Mouse (Mus musculus) retina, postnatal 7 days (tissue): Measurements from ENCODE around the gene A530016L24Rik.

Experiments
- DNase-seq: peaks from one replicate; pipeline ENCODE4 v3.0.0-alpha.2; 2012; ENCODE audit warnings: low read depth, low spot score

Gene A530016L24Rik

DNA sequence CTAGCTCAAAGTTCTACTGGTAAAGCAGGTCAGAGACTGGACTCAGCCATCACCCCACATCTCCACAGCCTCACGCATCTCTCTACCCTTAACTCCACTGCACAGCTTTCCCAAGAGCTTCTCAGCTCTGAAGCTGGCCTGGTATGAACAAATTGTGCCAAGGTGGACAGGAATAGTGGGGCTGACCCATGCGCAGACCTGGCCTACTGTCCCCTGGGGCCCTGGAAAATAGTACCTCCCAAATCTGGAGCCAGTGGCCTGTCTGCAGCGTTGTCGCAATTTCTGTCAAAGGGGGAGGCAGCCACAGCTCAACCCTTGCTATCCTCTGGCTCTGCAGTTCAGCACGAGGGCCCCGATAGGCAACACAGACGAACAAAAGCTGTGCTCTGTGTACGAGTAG, at the start of gene A530016L24Rik:
Gene A530016L24Rik, plus strand, starts transcription at position 315 of the 400 bp plus-strand sequence.
- no peak for DNase-seq

- no peak for DNase-seq
Measured at GRCm38 (mm10) chr12:112439993-112440392, 49.3 kb upstream of the A530016L24Rik start.

DNA sequence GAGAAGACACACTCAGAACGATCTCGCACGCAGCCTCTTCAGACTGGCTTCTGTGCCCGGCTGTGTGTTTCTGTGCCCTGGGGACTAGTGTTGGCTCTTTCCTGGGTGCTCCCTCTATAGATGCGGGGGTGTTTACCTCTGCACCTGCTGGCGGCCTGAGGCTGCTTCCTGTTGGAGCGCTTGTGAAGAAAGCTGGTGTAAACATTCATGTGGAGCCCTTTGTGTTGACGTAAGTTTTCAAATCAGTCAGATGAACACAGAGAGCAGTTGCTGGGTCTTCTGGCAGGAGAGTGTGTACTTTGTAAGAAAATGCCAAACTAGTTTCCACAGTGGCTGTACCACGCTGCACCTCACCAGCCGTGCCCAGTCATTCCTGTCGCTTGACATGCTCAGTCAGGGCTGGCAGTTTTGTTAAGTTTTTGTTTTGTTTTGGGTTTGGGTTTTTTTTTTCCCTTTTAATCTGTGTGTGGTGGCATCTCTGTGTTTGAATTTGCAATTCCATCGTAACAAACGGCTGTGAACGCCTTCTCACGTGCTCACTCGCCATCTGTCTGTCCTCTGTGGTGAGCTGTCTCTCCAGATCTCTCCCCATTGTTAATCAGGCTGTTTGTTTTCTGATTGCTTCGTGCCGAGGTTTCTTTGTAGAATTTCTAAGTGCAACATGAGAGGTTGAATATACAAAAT, 40.0 kb upstream of the A530016L24Rik start:
- DNase-seq, result no peak

- no peak for DNase-seq
Measured at GRCm38 (mm10) chr12:112449828-112450180, 39.4 kb upstream of the A530016L24Rik start.

DNA sequence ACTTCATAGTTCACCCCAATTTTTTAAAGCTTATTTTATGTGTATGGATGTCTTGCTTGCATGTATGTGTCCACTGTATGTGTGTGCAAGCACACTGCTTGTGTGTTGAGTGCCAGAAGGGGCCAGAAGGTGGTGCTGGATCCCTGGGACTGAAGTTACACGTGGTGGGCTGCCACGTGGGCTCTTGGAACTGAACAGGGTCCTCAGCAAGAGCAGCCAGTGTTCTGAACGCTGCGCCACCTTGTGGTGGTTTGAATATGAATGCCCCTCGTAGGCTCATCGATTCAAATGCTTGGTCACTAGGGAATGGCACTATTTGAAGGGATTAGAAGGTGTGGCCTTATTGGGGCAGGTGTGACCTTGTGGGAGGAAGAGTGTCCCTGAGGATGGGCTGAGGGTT, 38.4 kb upstream of the A530016L24Rik start:
- DNase-seq, result peak; percentile 61

DNA sequence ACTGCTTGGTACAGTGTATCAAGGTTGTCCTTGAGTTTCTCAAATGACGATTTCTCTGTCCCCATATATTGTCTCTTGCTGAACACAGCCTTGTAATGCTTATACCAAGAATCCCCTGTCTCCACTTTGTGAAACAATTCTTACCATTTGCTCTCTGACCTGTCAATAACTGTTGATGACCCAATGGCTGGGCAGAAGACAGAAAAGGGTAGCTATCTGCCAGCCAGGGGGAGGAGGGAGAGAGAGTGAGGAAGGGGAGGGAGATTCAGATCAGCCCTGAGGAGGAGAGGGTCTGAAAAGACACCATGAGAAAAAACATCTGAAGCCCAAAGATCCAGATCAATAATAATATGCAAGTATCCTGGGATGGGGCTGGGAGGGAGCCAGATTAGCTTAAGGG, 37.9 kb upstream of the A530016L24Rik start:
- no peak for DNase-seq

GRCm38 (mm10) chr12:112451826-112452225, 37.4 kb upstream of the A530016L24Rik start:
- no peak for DNase-seq

DNA sequence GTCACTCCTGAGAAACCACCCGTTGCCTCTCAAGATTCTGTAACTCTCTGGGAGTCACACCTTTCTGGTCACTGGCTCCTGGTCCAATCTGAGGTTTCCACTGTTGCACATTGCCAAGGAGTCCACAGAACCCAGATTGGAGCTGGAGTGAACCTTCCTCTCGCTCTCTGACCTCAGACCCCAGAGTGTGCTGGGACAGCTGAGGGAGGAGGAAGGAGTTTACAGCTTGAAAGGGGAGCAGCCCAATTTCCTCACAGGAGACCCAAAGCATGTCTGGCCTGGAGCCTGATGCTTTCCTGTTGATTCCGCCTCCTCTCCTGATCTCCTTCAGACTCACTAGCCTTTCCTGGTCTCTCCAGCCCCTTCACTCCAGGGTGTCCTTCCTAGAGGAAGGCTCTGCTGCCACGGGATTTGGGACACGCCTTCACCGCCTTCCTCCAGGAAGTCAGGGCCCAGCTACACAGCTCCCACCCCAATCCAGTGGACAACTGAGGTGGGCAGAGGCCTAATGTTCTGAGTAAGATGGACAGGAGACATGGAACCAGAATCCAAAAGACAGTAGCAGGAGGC, 33.0 kb upstream of the A530016L24Rik start:
- no peak for DNase-seq

DNA sequence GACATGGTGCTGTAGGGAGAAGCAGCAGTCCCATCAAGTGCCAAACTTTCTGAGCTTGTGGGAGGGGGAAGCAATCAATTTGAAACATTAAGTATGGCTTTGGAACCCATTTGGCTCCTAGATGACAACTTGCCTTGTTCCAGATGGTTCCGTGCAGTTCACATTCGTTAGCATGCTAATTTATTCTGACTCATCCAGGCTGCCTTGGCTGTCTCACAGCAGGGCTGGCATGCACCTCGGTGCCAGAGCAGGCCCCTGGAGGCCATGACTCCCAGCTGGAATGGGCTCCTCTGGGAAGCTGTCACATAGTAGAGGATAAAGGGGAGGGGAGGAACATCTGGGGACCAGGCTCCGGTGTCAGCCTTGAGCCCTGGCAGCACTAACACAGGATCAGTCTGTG, 31.4 kb upstream of the A530016L24Rik start:
- DNase-seq, result no peak

GRCm38 (mm10) chr12:112462423-112462822, 26.8 kb upstream of the A530016L24Rik start:
- DNase-seq, result no peak

DNA sequence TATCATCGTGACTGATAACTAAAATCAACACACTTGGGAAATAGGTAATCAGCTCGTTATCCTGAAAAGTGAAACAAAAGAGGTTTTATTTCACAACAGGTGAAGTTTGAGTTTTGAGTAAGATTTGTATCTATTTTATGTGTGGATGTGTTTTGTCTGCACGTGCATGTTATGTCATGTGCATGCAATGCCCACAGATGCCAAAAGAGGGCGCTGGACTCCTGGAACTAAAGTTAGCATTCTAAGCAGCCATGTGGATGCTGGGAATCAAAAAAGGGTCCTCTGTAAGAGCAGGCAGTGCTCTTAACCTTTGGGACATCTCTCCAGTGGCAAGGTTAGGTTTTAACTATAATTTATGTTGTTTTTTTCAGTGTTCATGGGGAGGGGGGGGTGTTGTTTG, 26.0 kb upstream of the A530016L24Rik start:
- DNase-seq, result no peak

- no peak for DNase-seq
Measured at GRCm38 (mm10) chr12:112463750-112464444, 25.4 kb upstream of the A530016L24Rik start.

DNA sequence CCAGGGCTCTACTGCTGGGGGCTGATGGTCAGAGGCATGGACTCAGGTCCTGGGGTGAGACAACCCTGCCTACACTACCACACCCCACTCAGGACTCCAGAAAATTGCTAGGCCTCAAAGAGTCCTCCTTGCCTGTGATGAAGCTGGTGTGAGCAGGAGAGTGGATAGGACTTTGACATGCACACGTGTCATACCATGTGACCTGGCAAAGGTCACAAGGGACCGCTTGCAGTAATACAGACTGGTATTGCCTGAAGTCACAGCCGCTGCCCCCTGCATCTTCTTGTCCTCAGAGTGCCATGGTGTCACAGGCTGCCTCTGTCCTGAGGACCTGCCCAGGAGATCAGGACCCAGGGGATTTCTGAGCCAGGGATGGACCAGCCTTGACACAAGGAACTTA, 24.7 kb upstream of the A530016L24Rik start:
- no peak for DNase-seq

DNA sequence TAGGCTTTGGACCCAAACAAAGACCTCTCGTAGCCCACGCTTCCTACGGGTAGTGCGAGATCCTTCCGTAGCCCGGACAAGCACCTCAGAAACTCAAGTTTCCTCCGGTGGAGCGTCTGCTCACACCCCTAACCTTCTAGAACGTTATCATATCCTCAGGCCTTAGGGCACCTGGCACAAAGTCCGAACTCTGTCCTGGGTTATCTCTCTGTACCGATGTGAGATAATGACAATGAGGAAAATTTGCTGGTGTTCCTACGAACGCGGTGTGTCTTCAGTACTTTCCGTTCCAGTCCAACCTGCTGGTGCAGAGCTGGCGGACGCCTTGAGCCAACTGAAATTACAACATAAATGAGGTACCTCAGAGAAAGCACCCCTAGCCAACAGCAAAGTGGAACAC, 23.3 kb upstream of the A530016L24Rik start:
- DNase-seq, result no peak

DNA sequence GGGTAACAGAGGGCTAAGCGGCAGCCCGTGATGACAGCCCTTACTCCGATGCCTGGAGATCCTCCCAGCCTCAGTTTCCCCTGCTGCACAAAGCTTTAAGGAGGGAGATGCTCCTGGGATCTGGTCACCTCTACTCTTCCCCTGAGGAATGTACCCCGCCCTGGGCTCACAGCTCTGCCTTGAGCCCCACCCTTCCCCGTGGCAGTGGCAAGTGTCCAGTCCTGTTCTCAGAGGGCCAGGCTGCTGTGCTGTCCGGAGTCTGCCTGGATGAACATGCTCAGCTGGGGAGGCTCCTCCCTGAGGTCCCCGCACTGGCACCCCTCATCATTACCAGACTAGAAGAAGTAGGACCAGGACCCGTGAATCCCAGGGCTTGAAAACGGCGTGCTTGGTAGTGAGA, 21.9 kb upstream of the A530016L24Rik start:
- no peak for DNase-seq

GRCm38 (mm10) chr12:112469393-112469792, 19.9 kb upstream of the A530016L24Rik start:
- DNase-seq, result no peak

DNA sequence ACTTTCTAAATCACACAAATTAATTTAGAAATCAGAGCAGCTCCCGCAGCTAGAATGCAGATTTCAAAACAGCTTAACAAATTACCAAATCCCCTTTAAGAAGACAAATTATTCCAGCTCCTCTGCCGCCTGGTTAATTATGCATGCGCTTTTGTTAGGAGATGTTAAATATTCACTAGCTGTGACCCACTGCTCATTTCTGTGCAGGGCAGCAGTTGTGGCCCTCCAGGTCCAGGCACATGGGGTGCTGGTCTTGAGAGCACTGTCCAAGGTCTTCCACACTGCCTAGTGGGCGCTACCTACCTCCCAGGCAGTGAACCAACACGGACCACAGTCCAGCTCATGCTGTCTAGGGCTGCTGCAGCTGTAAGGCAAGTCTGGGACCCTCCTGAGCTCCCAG, 19.0 kb upstream of the A530016L24Rik start:
- no peak for DNase-seq

- DNase-seq, result peak; percentile 75
Measured at GRCm38 (mm10) chr12:112473777-112474176, 15.5 kb upstream of the A530016L24Rik start.

DNA sequence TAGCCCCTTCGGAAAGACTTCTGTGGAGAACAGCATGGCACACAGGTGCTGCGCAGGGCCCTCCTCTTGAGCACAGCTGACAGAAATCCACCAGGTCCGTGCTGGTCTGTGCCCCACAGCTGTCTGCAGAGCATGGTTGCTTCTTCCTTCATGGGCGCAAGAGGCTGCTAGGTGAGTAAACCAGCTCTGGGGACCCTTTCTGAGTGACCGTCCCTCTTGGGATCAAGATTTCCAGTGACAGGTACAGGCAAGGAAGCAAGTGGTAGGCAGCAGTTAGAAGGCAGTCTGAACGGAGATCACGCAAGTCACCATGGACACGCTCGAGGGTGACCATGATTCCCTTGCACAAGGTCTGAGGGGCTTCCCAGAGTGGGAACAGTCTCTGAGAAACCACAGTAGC, 287 bp downstream of the A530016L24Rik start:
- DNase-seq, result no peak

- DNase-seq, result no peak
Measured at GRCm38 (mm10) chr12:112490444-112490939, 1.2 kb downstream of the A530016L24Rik start.

DNA sequence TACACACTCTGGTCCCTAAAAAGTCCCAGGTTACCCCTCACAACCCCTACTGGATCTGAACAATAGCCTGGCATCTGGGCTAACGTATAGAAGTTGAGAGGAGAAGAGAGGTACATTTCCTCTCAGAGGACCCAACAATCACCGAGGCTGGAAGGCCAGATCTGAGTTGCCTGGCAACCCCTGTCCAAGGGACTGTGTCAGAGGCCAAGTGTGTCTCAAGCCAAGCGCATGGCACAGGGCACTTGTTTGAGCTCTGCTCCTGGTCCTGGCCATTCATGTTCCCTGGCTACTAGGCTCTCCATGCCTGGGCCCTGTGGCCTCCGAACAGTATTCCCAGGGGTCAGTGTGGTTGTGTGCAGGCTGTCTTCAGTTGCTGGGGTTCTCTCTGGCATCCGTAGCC, 6.9 kb downstream of the A530016L24Rik start:
- no peak for DNase-seq

DNA sequence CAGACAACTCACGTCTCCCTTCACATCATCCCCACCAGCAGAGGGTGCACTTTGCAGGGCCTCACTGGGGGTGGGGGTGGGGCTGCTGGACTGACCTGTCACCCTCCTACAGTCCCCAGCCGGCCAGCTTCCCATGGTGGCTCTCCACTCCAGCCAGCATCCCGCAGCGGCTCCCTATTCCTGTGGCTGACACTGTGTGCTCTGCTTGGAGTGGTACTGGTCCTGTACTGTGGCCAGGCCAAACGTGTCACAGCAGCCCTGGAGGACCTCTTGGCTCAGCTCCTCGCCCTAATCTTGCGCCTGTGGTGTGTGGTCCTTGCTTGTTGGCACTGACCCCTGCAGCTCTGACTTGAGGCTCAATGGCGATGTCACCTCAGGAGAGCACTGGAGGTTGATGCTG, 8.5 kb downstream of the A530016L24Rik start:
- no peak for DNase-seq

- DNase-seq, result no peak
Measured at GRCm38 (mm10) chr12:112498683-112499082, 9.4 kb downstream of the A530016L24Rik start.
